Mouse (Mus musculus): ENCODE measurements at regions not wholly inside any gene's neighbourhood (a gene's known extent, or its start where the extent isn't known, plus 50 kb on each side); places are given as distances from the start of the nearest gene placed in this dataset.

DNA sequence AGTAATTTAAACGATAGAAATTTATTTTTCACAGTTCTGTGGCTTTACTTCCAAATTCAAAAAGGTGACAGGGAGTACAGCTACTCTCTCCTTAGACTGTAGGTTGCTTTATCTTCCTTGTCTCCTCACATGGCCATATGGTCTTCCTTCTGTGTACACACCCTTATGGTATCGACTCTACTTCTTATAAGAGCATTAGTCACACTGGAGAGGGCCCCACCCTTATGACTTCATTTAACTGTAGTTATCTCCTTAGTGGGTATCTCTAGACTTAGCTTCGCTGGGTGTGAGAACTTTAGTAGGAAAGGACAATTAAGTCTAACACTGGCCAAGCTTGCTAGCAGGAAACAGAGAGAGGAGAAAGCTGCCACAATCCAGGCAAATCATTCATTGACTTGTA, 193.6 kb upstream of the Gm6657 start:
- Histone ChIP-seq H3K9me3 (ENCODE audit: low read length) (no peaks in the 10 kb centered on the region), H3K9ac (replicated peaks; ENCODE audit: low read length, poor library complexity, severe bottlenecking) (no peak overlapping the region), H3K27me3 (ENCODE audit: insufficient read depth, low read length) (no peaks in the 10 kb centered on the region), H3K36me3 (ENCODE audit: insufficient read depth, low read length) (no peaks in the 10 kb centered on the region), H3K4me3 (ENCODE audit: low read depth, low read length) (no peak overlapping the region), H3K4me1 (ENCODE audit: insufficient read depth, low read length) (no peaks in the 10 kb centered on the region), H3K27ac (ENCODE audit: low read depth, low read length) (no peak overlapping the region), H3K4me2 (ENCODE audit: low read depth, low read length, poor library complexity, severe bottlenecking) (no peak overlapping the region)
- no peak for ATAC-seq (ENCODE audit: low FRiP score)
- 71% methylated on average over 3 of the region's 3 CpGs for WGBS
- DNase-seq (ENCODE audit: low spot score), result no peak
- no peak for TF ChIP-seq CTCF (IDR thresholded peaks at IDR 0.05)

DNA sequence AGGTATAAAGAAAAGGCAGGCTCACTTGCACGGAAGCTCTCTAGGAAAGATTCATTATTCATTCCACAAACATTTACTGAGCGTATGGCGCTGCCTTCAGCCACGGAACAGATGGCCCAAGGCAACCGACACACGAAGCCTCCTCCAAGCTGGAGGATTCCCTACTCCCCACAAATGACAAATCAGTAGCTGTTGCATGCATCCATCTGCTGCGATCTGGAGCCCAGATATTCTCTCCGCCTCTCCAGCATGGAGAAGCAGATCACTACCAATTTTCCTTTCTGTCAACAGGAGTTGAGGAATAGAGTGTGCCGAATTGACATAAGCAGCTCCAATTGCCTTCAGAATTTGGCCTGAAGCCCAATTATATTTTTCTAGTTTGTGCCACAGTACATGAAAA, 192.2 kb upstream of the Gm6657 start:
- Histone ChIP-seq H3K27ac (ENCODE audit: low read depth, low read length) (no peak overlapping the region), H3K27me3 (ENCODE audit: insufficient read depth, low read length) (no peaks in the 10 kb centered on the region), H3K4me1 (ENCODE audit: insufficient read depth, low read length) (no peaks in the 10 kb centered on the region), H3K4me3 (ENCODE audit: low read depth, low read length) (no peak overlapping the region), H3K9ac (replicated peaks; ENCODE audit: low read length, poor library complexity, severe bottlenecking) (no peak overlapping the region), H3K9me3 (ENCODE audit: low read length) (no peaks in the 10 kb centered on the region), H3K4me2 (ENCODE audit: low read depth, low read length, poor library complexity, severe bottlenecking) (no peak overlapping the region), H3K36me3 (ENCODE audit: insufficient read depth, low read length) (no peaks in the 10 kb centered on the region)
- WGBS, result 68% methylated on average over 9 of the region's 9 CpGs
- TF ChIP-seq CTCF (IDR thresholded peaks at IDR 0.05), result no peak
- DNase-seq (ENCODE audit: low spot score) (peak; percentile 67), ATAC-seq (ENCODE audit: low FRiP score) (no peak)

GRCm38 (mm10) chr12:78033766-78034165, 160.3 kb upstream of the Gm6657 start:
- ATAC-seq (ENCODE audit: low FRiP score) (no peak), DNase-seq (ENCODE audit: low spot score) (no peak)
- Histone ChIP-seq H3K9ac (replicated peaks; ENCODE audit: low read length, poor library complexity, severe bottlenecking) (no peak overlapping the region), H3K27ac (ENCODE audit: low read depth, low read length) (no peak overlapping the region), H3K4me2 (ENCODE audit: low read depth, low read length, poor library complexity, severe bottlenecking) (no peak overlapping the region), H3K27me3 (ENCODE audit: insufficient read depth, low read length) (no peaks in the 10 kb centered on the region), H3K9me3 (ENCODE audit: low read length) (no peaks in the 10 kb centered on the region), H3K36me3 (ENCODE audit: insufficient read depth, low read length) (no peaks in the 10 kb centered on the region), H3K4me1 (ENCODE audit: insufficient read depth, low read length) (no peaks in the 10 kb centered on the region), H3K4me3 (ENCODE audit: low read depth, low read length) (no peak overlapping the region)
- no peak for TF ChIP-seq CTCF (IDR thresholded peaks at IDR 0.05)

DNA sequence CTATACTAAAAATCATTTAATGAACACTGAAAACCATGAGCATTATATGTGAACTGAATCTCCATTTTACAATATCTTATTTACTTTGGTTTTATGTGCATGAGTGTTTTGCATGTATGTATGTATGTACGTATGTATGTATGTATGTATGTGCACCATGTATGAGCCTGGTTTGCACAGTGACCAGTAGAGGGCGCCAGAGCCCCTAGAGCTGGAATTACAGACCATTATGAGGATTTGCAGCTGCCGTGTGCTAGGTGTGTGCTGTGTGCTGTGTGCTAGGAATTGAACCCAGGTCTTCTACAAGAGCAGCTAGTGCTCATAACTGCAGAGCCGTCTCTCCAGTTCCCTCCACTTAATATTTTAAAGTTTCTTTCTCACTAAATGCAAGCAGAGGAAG, 147.5 kb upstream of the Gm6657 start:
- Histone ChIP-seq H3K9me3 (ENCODE audit: low read length) (no peaks in the 10 kb centered on the region), H3K27ac (ENCODE audit: low read depth, low read length) (no peak overlapping the region), H3K36me3 (ENCODE audit: insufficient read depth, low read length) (no peaks in the 10 kb centered on the region), H3K27me3 (ENCODE audit: insufficient read depth, low read length) (no peaks in the 10 kb centered on the region), H3K4me2 (ENCODE audit: low read depth, low read length, poor library complexity, severe bottlenecking) (no peak overlapping the region), H3K9ac (replicated peaks; ENCODE audit: low read length, poor library complexity, severe bottlenecking) (no peak overlapping the region), H3K4me1 (ENCODE audit: insufficient read depth, low read length) (no peaks in the 10 kb centered on the region), H3K4me3 (ENCODE audit: low read depth, low read length) (no peak overlapping the region)
- DNase-seq (ENCODE audit: low spot score) (no peak), ATAC-seq (ENCODE audit: low FRiP score) (no peak)
- 82% methylated on average over 4 of the region's 4 CpGs for WGBS
- peak; percentile 48; the same call in 1 of the 2 replicates for TF ChIP-seq CTCF (IDR thresholded peaks at IDR 0.05)

DNA sequence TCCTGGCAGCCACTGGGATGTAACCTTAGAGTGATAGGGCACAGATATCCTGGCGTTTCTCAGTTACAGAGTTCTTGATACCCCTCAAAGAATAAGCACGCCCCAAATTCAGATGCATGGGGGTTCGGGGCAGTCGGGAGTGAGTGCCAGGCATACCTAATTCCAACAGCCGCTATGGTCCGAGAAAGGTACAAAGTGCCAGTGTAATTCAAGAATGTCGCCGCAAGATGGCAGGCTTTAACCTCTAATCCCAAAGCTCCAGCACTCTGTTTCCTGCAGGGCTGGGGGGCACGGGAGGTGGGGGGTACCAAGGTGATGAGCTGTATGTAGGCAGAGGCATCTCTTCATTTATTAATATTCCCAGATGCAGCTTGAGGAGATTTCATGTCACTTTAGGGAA, 138.1 kb upstream of the Gm6657 start:
- TF ChIP-seq CTCF (IDR thresholded peaks at IDR 0.05), result peak; percentile 88
- DNase-seq (ENCODE audit: low spot score), result peak; percentile 65
- Histone ChIP-seq H3K27ac (ENCODE audit: low read depth, low read length) (no peak overlapping the region), H3K4me3 (ENCODE audit: low read depth, low read length) (peak overlapping the region; percentile 13; the same call in 1 of the 2 replicates), H3K9me3 (ENCODE audit: low read length) (no peaks in the 10 kb centered on the region), H3K27me3 (ENCODE audit: insufficient read depth, low read length) (no peaks in the 10 kb centered on the region), H3K9ac (replicated peaks; ENCODE audit: low read length, poor library complexity, severe bottlenecking) (no peak overlapping the region; the same call in 1 of the 2 replicates), H3K4me2 (ENCODE audit: low read depth, low read length, poor library complexity, severe bottlenecking) (peak overlapping the region; percentile 50), H3K4me1 (ENCODE audit: insufficient read depth, low read length) (no peaks in the 10 kb centered on the region), H3K36me3 (ENCODE audit: insufficient read depth, low read length) (no peaks in the 10 kb centered on the region)
- no peak for ATAC-seq (ENCODE audit: low FRiP score)
- WGBS, result 5% methylated on average over 9 of the region's 9 CpGs

DNA sequence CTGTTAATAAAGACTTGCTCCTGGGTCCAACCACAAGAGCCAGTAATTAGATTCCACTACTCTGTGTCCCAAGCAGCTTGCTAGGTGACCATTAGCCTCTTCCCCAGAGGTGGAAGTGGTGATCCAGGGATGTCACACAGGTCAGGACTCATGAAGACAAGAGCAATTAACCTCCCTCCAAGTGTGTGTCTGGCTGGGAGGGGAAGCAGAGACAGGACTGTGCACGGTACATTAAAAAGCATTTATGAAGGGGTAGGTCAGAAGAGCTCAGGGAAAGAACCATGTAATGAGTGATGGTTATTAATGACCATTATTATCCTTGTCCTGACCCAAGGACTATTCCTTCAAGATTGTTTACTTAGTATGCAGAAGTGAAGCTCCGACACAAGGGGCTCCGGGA, 136.9 kb upstream of the Gm6657 start:
- H3K4me2 ChIP-seq (ENCODE audit: low read depth, low read length, poor library complexity, severe bottlenecking), result no peak overlapping the region
- H3K9me3 ChIP-seq (ENCODE audit: low read length), result no peaks in the 10 kb centered on the region
- no peak for DNase-seq (ENCODE audit: low spot score)
- no peak for ATAC-seq (ENCODE audit: low FRiP score)
- no peak overlapping the region for H3K9ac ChIP-seq (replicated peaks; ENCODE audit: low read length, poor library complexity, severe bottlenecking)
- no peak for TF ChIP-seq CTCF (IDR thresholded peaks at IDR 0.05)
- no peak overlapping the region for H3K4me3 ChIP-seq (ENCODE audit: low read depth, low read length)
- no peak overlapping the region for H3K27ac ChIP-seq (ENCODE audit: low read depth, low read length)
- H3K27me3 ChIP-seq (ENCODE audit: insufficient read depth, low read length), result no peaks in the 10 kb centered on the region
- WGBS, result 76% methylated on average over 3 of the region's 3 CpGs
- H3K36me3 ChIP-seq (ENCODE audit: insufficient read depth, low read length), result no peaks in the 10 kb centered on the region
- H3K4me1 ChIP-seq (ENCODE audit: insufficient read depth, low read length), result no peaks in the 10 kb centered on the region
